Mouse (Mus musculus) cerebellum, adult 2 months (tissue): ENCODE measurements around the gene Mrps21. TPM values are rescaled to one million over a fixed set of nuclear protein-coding genes. Genes with fewer than 3 reads are reported as not detected.

Source experiments
- DNase-seq, 2 experiments: peaks; one replicate each; pipeline ENCODE4 v3.0.0; 2021
- H3K27ac ChIP-seq: fragments of 200-500 bp; 2 replicates; pipeline ENCODE4 v1.5.1; 2012; ENCODE audit warnings: low read length, control low read depth, inconsistent platforms; ENCODE audit not compliant: insufficient read depth
- H3K27me3 ChIP-seq: fragments of 200-500 bp; 2 replicates; pipeline ENCODE4 v1.6.1; 2012; ENCODE audit warnings: inconsistent platforms, mild to moderate bottlenecking, low read length, moderate library complexity; ENCODE audit not compliant: control insufficient read depth, insufficient read depth
- H3K4me1 ChIP-seq: fragments of 200-500 bp; 2 replicates; pipeline ENCODE4 v1.6.1; 2011; ENCODE audit warnings: low read length; ENCODE audit not compliant: control insufficient read depth, insufficient read depth
- H3K4me3 ChIP-seq: fragments of 200-500 bp; replicated peaks from 2 replicates; pipeline ENCODE3; 2011; ENCODE audit warnings: mild to moderate bottlenecking, low read depth, low read length, control low read depth; ENCODE audit not compliant: insufficient read depth
- CTCF ChIP-seq: fragments of 200-500 bp; IDR thresholded peaks from 2 replicates; pipeline ENCODE4 v1.5.1; 2011; ENCODE audit warnings: low read depth, mild to moderate bottlenecking, control low read depth, low read length, moderate library complexity, borderline replicate concordance; ENCODE audit not compliant: insufficient read depth
- POLR2A ChIP-seq: fragments of 200-500 bp; IDR thresholded peaks from 2 replicates; pipeline ENCODE4 v1.6.1; 2011; ENCODE audit warnings: low read length, control low read depth, borderline replicate concordance; ENCODE audit not compliant: insufficient read depth
- WGBS: fragments of 180-500 bp; shearing (Covaris S2); methylation state at CpG from one replicate; pipeline ENCODE4 v1.1.7; 2018; 5-methylcytosine and 5-hydroxymethylcytosine counted together
- polyA plus RNA-seq: library from polyadenylated mRNA; depleted of rRNA; stranded (reverse); fragments of >200 nt; gene quantifications from 2 replicates; pipeline ENCODE4 v1.2.3, GENCODE M21; 2012

The Mrps21 gene
- polyA plus RNA-seq, 1 experiment, result 281 TPM

- WGBS, result 79% methylated on average over 4 of the region's 4 CpGs
- no peak for DNase-seq
- no peak overlapping the region for H3K4me3 ChIP-seq
- TF ChIP-seq CTCF (no peak), POLR2A (no peak)
- H3K27ac ChIP-seq, result no peak overlapping the region
- H3K4me1 ChIP-seq, result no peaks in the 10 kb centered on the region
- H3K27me3 ChIP-seq, result no peaks in the 10 kb centered on the region
Observed at GRCm38 (mm10) chr3:95887596-95887995, 16.3 kb upstream of the Mrps21 start.

DNA sequence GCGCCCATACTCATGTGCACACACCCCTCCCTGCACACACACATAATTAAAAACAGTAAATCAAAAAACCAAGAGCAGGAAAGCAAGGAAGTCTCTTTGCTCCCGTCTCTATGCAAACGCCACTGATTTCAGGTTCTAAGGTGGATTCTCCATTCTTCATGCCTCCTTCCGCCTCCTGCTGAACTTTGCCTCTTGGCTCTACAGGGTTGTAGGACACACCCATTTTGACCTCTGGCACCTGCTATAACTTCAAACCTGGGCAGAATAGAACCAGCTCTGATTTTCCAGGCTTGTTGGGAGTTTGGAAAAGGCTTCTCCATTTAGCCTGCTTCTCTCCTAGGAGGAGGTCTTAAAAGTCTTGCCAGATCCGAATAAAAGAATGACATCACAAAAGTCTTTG lies 13.1 kb upstream of the Mrps21 start:
- Histone ChIP-seq H3K27ac (no peak overlapping the region), H3K4me3 (no peak overlapping the region), H3K4me1 (peaks cover 3% of the 10 kb centered on the region), H3K27me3 (no peaks in the 10 kb centered on the region)
- TF ChIP-seq POLR2A (no peak), CTCF (no peak)
- DNase-seq, result no peak
- 88% methylated on average over 5 of the region's 5 CpGs for whole genome bisulfite sequencing

- DNase-seq, result peak; percentile 62 to 64
- TF ChIP-seq CTCF, result peak; percentile 49; the same call in 1 of the 2 replicates
- no peak; the same call in 1 of the 2 replicates for TF ChIP-seq POLR2A
- no peaks in the 10 kb centered on the region for H3K27me3 ChIP-seq
- peak overlapping the region; percentile 77 for H3K4me3 ChIP-seq
- H3K4me1 ChIP-seq, result peaks cover 5% of the 10 kb centered on the region
- WGBS, result 3% methylated on average over 24 of the region's 24 CpGs
- peak overlapping the region; percentile 87 for H3K27ac ChIP-seq
Observed at GRCm38 (mm10) chr3:95882816-95883425, 11.6 kb upstream of the Mrps21 start.

DNA sequence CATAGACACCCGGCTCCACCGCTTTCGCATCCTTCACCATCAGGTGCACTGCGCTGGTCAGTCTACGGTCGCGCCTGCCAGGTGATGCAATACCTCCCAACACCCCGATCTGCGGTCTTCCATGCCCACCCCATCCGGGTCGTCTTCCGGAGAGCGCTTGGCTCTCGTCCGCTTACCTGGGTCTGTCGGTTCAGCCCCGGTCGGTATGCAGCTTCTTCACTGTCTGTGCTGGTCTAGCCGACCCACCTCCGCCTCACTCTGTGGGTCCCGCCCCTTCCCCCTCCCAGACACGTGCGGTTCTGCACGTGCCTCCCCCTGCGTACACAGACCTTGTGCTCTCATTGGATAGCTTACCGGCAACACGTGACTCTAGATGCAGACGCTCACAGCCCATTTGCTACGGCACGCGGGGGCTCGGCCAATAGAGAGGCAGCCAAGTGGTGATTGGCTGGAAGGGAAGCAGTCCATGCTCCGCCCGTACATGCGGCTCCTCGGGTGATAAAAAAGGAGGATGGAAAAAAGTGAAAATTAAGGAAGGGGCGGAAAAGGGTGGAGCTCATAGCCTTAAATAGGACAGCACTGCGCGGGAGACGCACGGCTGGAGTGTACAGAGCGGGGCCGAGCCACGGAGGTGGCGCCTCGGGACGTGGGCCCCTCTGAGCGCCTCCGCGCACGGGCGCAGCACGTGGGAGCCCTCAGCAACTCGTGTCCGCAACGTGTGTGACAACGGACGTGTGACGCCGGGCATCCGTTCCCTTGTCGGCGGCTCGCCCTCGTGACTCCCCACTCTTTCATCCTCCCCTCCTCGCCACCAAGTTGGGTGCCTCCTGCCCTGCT lies 10.9 kb upstream of the Mrps21 start, which contains the start of gene Ciart:
Gene Ciart, minus strand, starts transcription at position 273 of the 837 bp plus-strand sequence.
- Histone ChIP-seq H3K27ac (peak within 1 kb of the TSS; percentile 87), H3K27me3 (no peaks in the 10 kb centered on the region), H3K4me3 (peak within 1 kb of the TSS; percentile 77), H3K4me1 (peaks cover 5% of the 10 kb centered on the region)
- WGBS, result under 1% methylated on average over 66 of the region's 66 CpGs
- TF ChIP-seq CTCF (no peak), POLR2A (peak; percentile 77)
- DNase-seq, result peak; percentile 92 to 97

GRCm38 (mm10) chr3:95879063-95879462 lies 7.7 kb upstream of the Mrps21 start:
- 93% methylated on average over 4 of the region's 4 CpGs for WGBS
- Histone ChIP-seq H3K4me1 (peaks cover 5% of the 10 kb centered on the region), H3K4me3 (no peak overlapping the region), H3K27ac (no peak overlapping the region), H3K27me3 (no peaks in the 10 kb centered on the region)
- no peak for DNase-seq
- no peak for TF ChIP-seq CTCF
- no peak for TF ChIP-seq POLR2A

DNA sequence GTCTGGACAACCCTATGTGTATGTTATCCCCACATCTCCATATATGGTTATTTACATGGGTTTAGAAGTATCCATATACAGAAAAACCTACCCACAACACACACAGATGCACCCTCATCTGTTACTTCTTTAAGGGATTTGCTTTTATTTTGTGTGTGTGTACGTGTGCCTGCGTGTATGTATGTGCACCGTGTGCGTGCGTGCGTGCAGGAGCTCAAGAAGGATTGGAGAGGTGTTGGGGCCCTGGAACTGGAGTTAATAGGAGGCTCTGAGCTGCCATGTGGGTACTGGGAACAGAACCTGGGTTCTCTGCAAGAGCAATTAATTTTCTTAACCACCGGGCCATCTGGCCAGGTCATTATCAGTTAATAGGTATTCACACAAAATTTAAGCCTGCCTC lies 729 bp upstream of the Mrps21 start:
- 56% methylated on average over 7 of the region's 7 CpGs for WGBS
- TF ChIP-seq POLR2A (no peak), CTCF (no peak)
- no peak overlapping the region for H3K27ac ChIP-seq
- H3K4me3 ChIP-seq, result peak overlapping the region; percentile 76
- no peaks in the 10 kb centered on the region for H3K27me3 ChIP-seq
- peaks cover 12% of the 10 kb centered on the region for H3K4me1 ChIP-seq
- no peak for DNase-seq

DNA sequence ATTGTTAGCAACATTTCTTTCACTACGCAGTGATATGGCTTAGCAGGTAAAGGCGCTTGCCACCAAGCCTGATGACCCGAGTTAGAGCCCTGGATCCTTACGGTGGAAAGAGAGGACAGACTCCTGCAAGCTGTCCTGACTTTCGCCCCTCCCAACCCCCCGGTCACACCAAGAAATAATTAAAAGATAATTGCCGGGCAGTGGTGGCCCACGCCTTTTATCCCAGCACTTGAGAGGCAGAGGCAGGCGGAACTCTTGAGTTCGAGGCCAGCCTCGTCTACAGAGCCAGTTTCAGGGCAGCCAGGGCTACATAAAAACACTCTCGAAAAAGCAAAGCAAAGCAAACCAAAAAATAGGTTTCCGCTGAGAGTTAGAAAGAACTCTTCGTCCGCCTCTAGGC lies 343 bp downstream of the Mrps21 start:
- no peak for TF ChIP-seq CTCF
- no peak for TF ChIP-seq POLR2A
- peaks cover 12% of the 10 kb centered on the region for H3K4me1 ChIP-seq
- H3K27me3 ChIP-seq, result no peaks in the 10 kb centered on the region
- 5% methylated on average over 15 of the region's 15 CpGs for WGBS
- peak overlapping the region; percentile 46 for H3K27ac ChIP-seq
- no peak for DNase-seq
- H3K4me3 ChIP-seq, result peak overlapping the region; percentile 76
